Mouse (Mus musculus): ENCODE data around the gene Vmn1r163. TPM values are rescaled to one million over a fixed set of nuclear protein-coding genes. Genes with fewer than 3 reads are reported as not detected.
"Not testable (repeated sequence)": the region's sequence is repeated elsewhere in the genome, so short reads cannot be mapped to it uniquely, and the experiment has no call there.

The Vmn1r163 gene
- not detected in 2 replicates for polyA plus RNA-seq (2016; fragmentation: Nextera tagmentation; extraction: Ambion mirVana)

GRCm38 (mm10) chr7:23055240-23055639 is at the start of gene Vmn1r163:
Vmn1r163 (plus strand) TSS chr7:23055540.
- not testable (repeated sequence) for ATAC-seq; H3K4me2 ChIP-seq; H3K9ac ChIP-seq; H3K27me3 ChIP-seq (replicated peaks); H3K4me3 ChIP-seq; H3K27ac ChIP-seq; H3K36me3 ChIP-seq; H3K4me1 ChIP-seq; H3K9me3 ChIP-seq (replicated peaks)
- no CpG with 5 or more reads among the region's 1 CpGs for WGBS (ENCODE audit: insufficient replicate concordance)

DNA sequence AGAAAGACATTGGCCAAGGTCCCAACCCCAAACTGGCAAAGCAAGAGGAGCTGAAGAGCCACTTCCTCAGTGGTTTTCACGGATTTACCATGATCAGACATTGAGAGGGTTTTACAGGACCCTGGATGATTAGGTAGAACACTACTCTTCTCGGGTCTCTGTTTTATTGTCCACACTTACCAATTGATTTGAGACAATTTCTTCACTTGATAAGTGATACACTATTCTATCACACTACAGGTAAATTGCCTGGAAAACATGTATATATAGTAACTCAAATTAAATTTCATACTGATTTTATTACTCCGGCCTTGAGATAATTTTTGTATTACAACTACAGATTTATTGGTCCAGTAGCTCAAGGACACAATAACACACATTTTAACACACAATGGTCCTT is 35.5 kb upstream of the Vmn1r163 start, which contains the start of gene Gm4216:
Gm4216 (minus strand) TSS at position 101 of the 400 bp plus-strand sequence.
- not testable (repeated sequence) for H3K27ac ChIP-seq; H3K36me3 ChIP-seq; H3K4me2 ChIP-seq; H3K9ac ChIP-seq; H3K9me3 ChIP-seq (replicated peaks); H3K4me1 ChIP-seq; H3K4me3 ChIP-seq; H3K27me3 ChIP-seq (replicated peaks); ATAC-seq
- whole genome bisulfite sequencing (ENCODE audit: insufficient replicate concordance) = no CpG with 5 or more reads among the region's 3 CpGs

GRCm38 (mm10) chr7:23067356-23067755 is 12.0 kb downstream of the Vmn1r163 start, which contains the start of gene Gm8720:
Gm8720 (minus strand) TSS chr7:23067456.
- H3K36me3 ChIP-seq; H3K4me3 ChIP-seq; H3K9me3 ChIP-seq (replicated peaks); ATAC-seq; H3K4me2 ChIP-seq; H3K27me3 ChIP-seq (replicated peaks); H3K27ac ChIP-seq; H3K4me1 ChIP-seq; H3K9ac ChIP-seq: not testable (repeated sequence)
- WGBS (ENCODE audit: insufficient replicate concordance) = no CpG with 5 or more reads among the region's 1 CpGs

Other genes with a start within 250 kb of the Vmn1r163 start
- not detected in 2 replicates for gene Vmn1r159, start 211.9 kb upstream of the Vmn1r163 start, polyA plus RNA-seq (2016; fragmentation: Nextera tagmentation; extraction: Ambion mirVana)
- not detected in 2 replicates for gene Vmn1r160, start 184.3 kb upstream of the Vmn1r163 start, polyA plus RNA-seq (2016; fragmentation: Nextera tagmentation; extraction: Ambion mirVana)
- gene Gm4214, start 70.9 kb upstream of the Vmn1r163 start, polyA plus RNA-seq (2016; fragmentation: Nextera tagmentation; extraction: Ambion mirVana) = not detected in 2 replicates
- not detected in 2 replicates for gene Gm4216, start 35.6 kb upstream of the Vmn1r163 start, polyA plus RNA-seq (2016; fragmentation: Nextera tagmentation; extraction: Ambion mirVana)
- not detected in 2 replicates for gene Gm8720, start 11.9 kb downstream of the Vmn1r163 start, polyA plus RNA-seq (2016; fragmentation: Nextera tagmentation; extraction: Ambion mirVana)
- not detected in 2 replicates for gene Gm10662, start 88.9 kb downstream of the Vmn1r163 start, polyA plus RNA-seq (2016; fragmentation: Nextera tagmentation; extraction: Ambion mirVana)
- not detected in 2 replicates for gene Vmn1r165, start 161.8 kb downstream of the Vmn1r163 start, polyA plus RNA-seq (2016; fragmentation: Nextera tagmentation; extraction: Ambion mirVana)
- not detected in 2 replicates for gene Vmn1r166, start 196.1 kb downstream of the Vmn1r163 start, polyA plus RNA-seq (2016; fragmentation: Nextera tagmentation; extraction: Ambion mirVana)
- gene Gm6902, start 223.4 kb downstream of the Vmn1r163 start, polyA plus RNA-seq (2016; fragmentation: Nextera tagmentation; extraction: Ambion mirVana) = not detected in 2 replicates
- gene Nlrp4e, start 245.7 kb downstream of the Vmn1r163 start, polyA plus RNA-seq (2016; fragmentation: Nextera tagmentation; extraction: Ambion mirVana) = not detected in 2 replicates

Data from liver, embryonic 12.5 days (tissue).